Mouse (Mus musculus) CD4-positive naive resting alpha-beta T cell, adult 76 days (primary cell): Measurements from ENCODE around the gene Stx11. TPM values are rescaled to one million over a fixed set of nuclear protein-coding genes. Genes with fewer than 3 reads are reported as not detected.

Experiments used
- total RNA-seq: library from RNA; stranded (reverse); gene quantifications from one replicate; pipeline ENCODE4 v1.2.4, GENCODE M21; 2023

Stx11 gene
- 3.9 TPM for total RNA-seq

GRCm38 (mm10) chr10:12964151-12965075 lies at the start of gene Stx11:
Stx11 (minus strand) TSS chr10:12964298.

GRCm38 (mm10) chr10:13005043-13005442 lies 40.9 kb upstream of the Stx11 start, which contains the start of gene Sf3b5:
Sf3b5 (plus strand) TSS chr10:13005343.

Other genes starting within 250 kb of the Stx11 start
- 446 TPM for gene Utrn, start 94.9 kb downstream of the Stx11 start, total RNA-seq
- gene Sf3b5, start 41.0 kb upstream of the Stx11 start, total RNA-seq = 8.5 TPM
- gene Plagl1, start 96.2 kb upstream of the Stx11 start, total RNA-seq = 1.1 TPM
- not detected for gene Zc2hc1b, start 213.7 kb upstream of the Stx11 start, total RNA-seq
- 48.6 TPM for gene Ltv1, start 228.9 kb upstream of the Stx11 start, total RNA-seq